Mouse (Mus musculus) small intestine, adult 2 months (tissue): ENCODE data around the gene Ppp2r2c. TPM values are rescaled to one million over a fixed set of nuclear protein-coding genes. Genes with fewer than 3 reads are reported as not detected.

ENCODE experiments used
- H3K27ac ChIP-seq: fragments of 200-500 bp; 2 replicates; pipeline ENCODE4 v1.5.1; 2012; ENCODE audit warnings: low read depth, low read length, control low read depth, inconsistent platforms; ENCODE audit not compliant: insufficient read depth
- H3K27me3 ChIP-seq: fragments of 200-500 bp; 2 replicates; pipeline ENCODE4 v1.6.1; 2012; ENCODE audit warnings: mild to moderate bottlenecking, moderate library complexity, low read length, inconsistent platforms; ENCODE audit not compliant: control insufficient read depth, insufficient read depth
- H3K36me3 ChIP-seq: fragments of 200-500 bp; 2 replicates; pipeline ENCODE4 v1.6.1; 2012; ENCODE audit warnings: mild to moderate bottlenecking, low read length, control low read depth, inconsistent platforms; ENCODE audit not compliant: control insufficient read depth, insufficient read depth
- H3K4me1 ChIP-seq: fragments of 200-500 bp; 2 replicates; pipeline ENCODE4 v1.6.1; 2012; ENCODE audit warnings: low read length, inconsistent platforms, mixed read lengths; ENCODE audit not compliant: control insufficient read depth, insufficient read depth, insufficient read length
- H3K4me3 ChIP-seq: fragments of 200-500 bp; 2 replicates; pipeline ENCODE4 v1.5.1; 2012; ENCODE audit warnings: low read depth, mild to moderate bottlenecking, control low read depth, inconsistent platforms, low read length, moderate library complexity
- CTCF ChIP-seq: fragments of 200-500 bp; IDR thresholded peaks from 2 replicates; pipeline ENCODE4 v1.5.1; 2012; ENCODE audit warnings: low read depth, mild to moderate bottlenecking, control low read depth, inconsistent platforms, low read length, moderate library complexity, mixed read lengths; ENCODE audit not compliant: insufficient replicate concordance, insufficient read length; ENCODE audit errors: extremely low read depth
- POLR2A ChIP-seq: fragments of 200-500 bp; IDR thresholded peaks from 2 replicates; pipeline ENCODE4 v1.6.1; 2012; ENCODE audit warnings: low read depth, mild to moderate bottlenecking, control low read depth, inconsistent platforms, low read length, moderate library complexity
- whole genome bisulfite sequencing: fragments of 180-500 bp; shearing (Covaris S2); methylation state at CpG from one replicate; pipeline ENCODE4 v1.1.7; 2018; 5-methylcytosine and 5-hydroxymethylcytosine counted together
- polyA plus RNA-seq: library from polyadenylated mRNA; depleted of rRNA; stranded (reverse); fragments of >200 nt; gene quantifications from 2 replicates; pipeline ENCODE4 v1.2.3, GENCODE M21; 2012

The Ppp2r2c gene
- polyA plus RNA-seq, 1 experiment = 0.89 TPM

- no peak for TF ChIP-seq POLR2A
- no peak for TF ChIP-seq CTCF
- H3K4me3 ChIP-seq = no peak overlapping the region
- H3K27me3 ChIP-seq = no peaks in the 10 kb centered on the region
- 74% methylated on average over 9 of the region's 9 CpGs for WGBS
- H3K4me1 ChIP-seq = no peaks in the 10 kb centered on the region
- no peak overlapping the region for H3K27ac ChIP-seq
- no peaks in the 10 kb centered on the region for H3K36me3 ChIP-seq
Measured at GRCm38 (mm10) chr5:36904703-36905102, 36.4 kb downstream of the Ppp2r2c start.

- Histone ChIP-seq H3K4me1 (no peaks in the 10 kb centered on the region), H3K27me3 (no peaks in the 10 kb centered on the region), H3K4me3 (no peak overlapping the region), H3K36me3 (no peaks in the 10 kb centered on the region), H3K27ac (no peak overlapping the region)
- 64% methylated on average over 8 of the region's 8 CpGs for WGBS
- no peak for TF ChIP-seq CTCF
- no peak for TF ChIP-seq POLR2A
Measured at GRCm38 (mm10) chr5:36905216-36905615, 36.9 kb downstream of the Ppp2r2c start.

GRCm38 (mm10) chr5:36907695-36908094 is 39.4 kb downstream of the Ppp2r2c start:
- no peak overlapping the region for H3K27ac ChIP-seq
- no peaks in the 10 kb centered on the region for H3K36me3 ChIP-seq
- no peak for TF ChIP-seq CTCF
- no peak for TF ChIP-seq POLR2A
- no peaks in the 10 kb centered on the region for H3K4me1 ChIP-seq
- H3K4me3 ChIP-seq = no peak overlapping the region
- WGBS = 65% methylated on average over 10 of the region's 10 CpGs
- H3K27me3 ChIP-seq = no peaks in the 10 kb centered on the region

- H3K27ac ChIP-seq = no peak overlapping the region
- no peak overlapping the region for H3K4me3 ChIP-seq
- H3K4me1 ChIP-seq = no peaks in the 10 kb centered on the region
- 79% methylated on average over 21 of the region's 21 CpGs for WGBS
- H3K36me3 ChIP-seq = no peaks in the 10 kb centered on the region
- no peaks in the 10 kb centered on the region for H3K27me3 ChIP-seq
- TF ChIP-seq POLR2A (no peak), CTCF (no peak)
Measured at GRCm38 (mm10) chr5:36909545-36909944, 41.2 kb downstream of the Ppp2r2c start.

- Histone ChIP-seq H3K4me3 (no peak overlapping the region), H3K27ac (no peak overlapping the region), H3K36me3 (no peaks in the 10 kb centered on the region), H3K4me1 (no peaks in the 10 kb centered on the region), H3K27me3 (no peaks in the 10 kb centered on the region)
- TF ChIP-seq POLR2A = no peak
- TF ChIP-seq CTCF = no peak
- WGBS = 16% methylated on average over 7 of the region's 7 CpGs
Measured at GRCm38 (mm10) chr5:36910980-36911379, 42.7 kb downstream of the Ppp2r2c start.

- no peaks in the 10 kb centered on the region for H3K27me3 ChIP-seq
- 60% methylated on average over 11 of the region's 11 CpGs for WGBS
- TF ChIP-seq CTCF = no peak
- no peak for TF ChIP-seq POLR2A
- no peaks in the 10 kb centered on the region for H3K36me3 ChIP-seq
- no peaks in the 10 kb centered on the region for H3K4me1 ChIP-seq
- no peak overlapping the region for H3K27ac ChIP-seq
- no peak overlapping the region for H3K4me3 ChIP-seq
Measured at GRCm38 (mm10) chr5:36911759-36912352, 43.5 kb downstream of the Ppp2r2c start.

GRCm38 (mm10) chr5:36912602-36913310 is 44.4 kb downstream of the Ppp2r2c start:
- H3K36me3 ChIP-seq = no peaks in the 10 kb centered on the region
- no peaks in the 10 kb centered on the region for H3K4me1 ChIP-seq
- H3K27ac ChIP-seq = no peak overlapping the region
- no peak overlapping the region for H3K4me3 ChIP-seq
- WGBS = 39% methylated on average over 14 of the region's 14 CpGs
- no peak for TF ChIP-seq CTCF
- TF ChIP-seq POLR2A = no peak
- no peaks in the 10 kb centered on the region for H3K27me3 ChIP-seq
